Mouse (Mus musculus): ENCODE results near the gene Zfp354a. TPM values are rescaled to one million over a fixed set of nuclear protein-coding genes. Genes with fewer than 3 reads are reported as not detected.

The Zfp354a gene
- polyA plus RNA-seq, 1 experiment from 2014 or later: 2.6 TPM

GRCm38 (mm10) chr11:51084527-51084926 lies 25.5 kb downstream of the Zfp354a start:
- no peak overlapping the region for H3K4me2 ChIP-seq (replicated peaks; ENCODE audit: low read depth)
- no peaks in the 10 kb centered on the region for H3K36me3 ChIP-seq (ENCODE audit: control insufficient read depth, insufficient read depth, low read length)
- no peaks in the 10 kb centered on the region for H3K4me1 ChIP-seq (replicated peaks; ENCODE audit: control insufficient read depth, insufficient read depth)
- no peak for TF ChIP-seq CTCF (IDR thresholded peaks at IDR 0.05; ENCODE audit: low read depth)
- TF ChIP-seq EP300 (optimal IDR thresholded peaks at IDR 0.05): no peak
- no peak overlapping the region for H3K9ac ChIP-seq (ENCODE audit: low read length)
- ATAC-seq (ENCODE audit: low FRiP score, low TSS enrichment): no peak
- H3K9me3 ChIP-seq (ENCODE audit: control insufficient read depth, low read length): no peaks in the 10 kb centered on the region
- H3K27me3 ChIP-seq (ENCODE audit: control insufficient read depth, insufficient read depth, low read length): no peaks in the 10 kb centered on the region
- no peak overlapping the region for H3K27ac ChIP-seq (replicated peaks)
- WGBS: 32% methylated on average over 7 of the region's 7 CpGs
- no peak for DNase-seq (ENCODE audit: low spot score)
- no peak overlapping the region for H3K4me3 ChIP-seq (ENCODE audit: low read depth, low read length)

GRCm38 (mm10) chr11:51085269-51085668 lies 26.2 kb downstream of the Zfp354a start:
- DNase-seq (ENCODE audit: low spot score): no peak
- Histone ChIP-seq H3K4me2 (replicated peaks; ENCODE audit: low read depth) (no peak overlapping the region), H3K27ac (replicated peaks) (no peak overlapping the region), H3K9me3 (ENCODE audit: control insufficient read depth, low read length) (no peaks in the 10 kb centered on the region), H3K36me3 (ENCODE audit: control insufficient read depth, insufficient read depth, low read length) (no peaks in the 10 kb centered on the region), H3K4me3 (ENCODE audit: low read depth, low read length) (no peak overlapping the region), H3K27me3 (ENCODE audit: control insufficient read depth, insufficient read depth, low read length) (no peaks in the 10 kb centered on the region), H3K4me1 (replicated peaks; ENCODE audit: control insufficient read depth, insufficient read depth) (no peaks in the 10 kb centered on the region), H3K9ac (ENCODE audit: low read length) (no peak overlapping the region)
- ATAC-seq (ENCODE audit: low FRiP score, low TSS enrichment): no peak
- WGBS: 46% methylated on average over 13 of the region's 13 CpGs
- no peak for TF ChIP-seq EP300 (optimal IDR thresholded peaks at IDR 0.05)
- no peak for TF ChIP-seq CTCF (IDR thresholded peaks at IDR 0.05; ENCODE audit: low read depth)

- Histone ChIP-seq H3K4me1 (replicated peaks; ENCODE audit: control insufficient read depth, insufficient read depth) (no peaks in the 10 kb centered on the region), H3K9ac (ENCODE audit: low read length) (no peak overlapping the region), H3K4me3 (ENCODE audit: low read depth, low read length) (no peak overlapping the region), H3K36me3 (ENCODE audit: control insufficient read depth, insufficient read depth, low read length) (no peaks in the 10 kb centered on the region), H3K27ac (replicated peaks) (no peak overlapping the region), H3K4me2 (replicated peaks; ENCODE audit: low read depth) (no peak overlapping the region), H3K27me3 (ENCODE audit: control insufficient read depth, insufficient read depth, low read length) (no peaks in the 10 kb centered on the region), H3K9me3 (ENCODE audit: control insufficient read depth, low read length) (no peaks in the 10 kb centered on the region)
- no peak for TF ChIP-seq CTCF (IDR thresholded peaks at IDR 0.05; ENCODE audit: low read depth)
- no peak for TF ChIP-seq EP300 (optimal IDR thresholded peaks at IDR 0.05)
- DNase-seq (ENCODE audit: low spot score): no peak
- ATAC-seq (ENCODE audit: low FRiP score, low TSS enrichment): no peak
- WGBS: 73% methylated on average over 2 of the region's 2 CpGs
These were observed 48.2 kb downstream of the Zfp354a start for GRCm38 (mm10) chr11:51107261-51107660.

- H3K4me2 ChIP-seq (replicated peaks; ENCODE audit: low read depth): no peak overlapping the region
- no peak overlapping the region for H3K9ac ChIP-seq (ENCODE audit: low read length)
- no peak overlapping the region for H3K4me3 ChIP-seq (ENCODE audit: low read depth, low read length)
- no peaks in the 10 kb centered on the region for H3K36me3 ChIP-seq (ENCODE audit: control insufficient read depth, insufficient read depth, low read length)
- WGBS: 57% methylated on average over 3 of the region's 3 CpGs
- H3K9me3 ChIP-seq (ENCODE audit: control insufficient read depth, low read length): no peaks in the 10 kb centered on the region
- TF ChIP-seq EP300 (optimal IDR thresholded peaks at IDR 0.05) (no peak), CTCF (IDR thresholded peaks at IDR 0.05; ENCODE audit: low read depth) (no peak)
- H3K27me3 ChIP-seq (ENCODE audit: control insufficient read depth, insufficient read depth, low read length): no peaks in the 10 kb centered on the region
- no peaks in the 10 kb centered on the region for H3K4me1 ChIP-seq (replicated peaks; ENCODE audit: control insufficient read depth, insufficient read depth)
- ATAC-seq (ENCODE audit: low FRiP score, low TSS enrichment) (no peak), DNase-seq (ENCODE audit: low spot score) (no peak)
- no peak overlapping the region for H3K27ac ChIP-seq (replicated peaks)
These were observed 51.6 kb downstream of the Zfp354a start for GRCm38 (mm10) chr11:51110621-51111020.

Other genes with a start within 250 kb of the Zfp354a start
- gene Zfp354c, start 231.5 kb upstream of the Zfp354a start, polyA plus RNA-seq (2015; fragmentation: Nextera tagmentation; extraction: Ambion mirVana): 4.9 and 5.4 TPM in 2 replicates
- 0.30 and 0.31 TPM in 2 replicates for gene Zfp879, start 217.7 kb upstream of the Zfp354a start, polyA plus RNA-seq (2015; fragmentation: Nextera tagmentation; extraction: Ambion mirVana)
- 0.06 TPM in 1 of 2 replicates, not detected in the other for gene Grm6, start 208.6 kb upstream of the Zfp354a start, polyA plus RNA-seq (2015; fragmentation: Nextera tagmentation; extraction: Ambion mirVana)
- 1.6 and 1.9 TPM in 2 replicates for gene Zfp454, start 171.6 kb upstream of the Zfp354a start, polyA plus RNA-seq (2015; fragmentation: Nextera tagmentation; extraction: Ambion mirVana)
- 3.9 and 4.6 TPM in 2 replicates for gene Zfp2, start 143.1 kb upstream of the Zfp354a start, polyA plus RNA-seq (2015; fragmentation: Nextera tagmentation; extraction: Ambion mirVana)
- gene Zfp354b, start 127.6 kb upstream of the Zfp354a start, polyA plus RNA-seq (2015; fragmentation: Nextera tagmentation; extraction: Ambion mirVana): 0.54 and 0.61 TPM in 2 replicates
- 0.07 TPM in 1 of 2 replicates, not detected in the other for gene 4933414I15Rik, start 115.5 kb upstream of the Zfp354a start, polyA plus RNA-seq (2015; fragmentation: Nextera tagmentation; extraction: Ambion mirVana)
- not detected in 2 replicates for gene Prop1, start 105.5 kb upstream of the Zfp354a start, polyA plus RNA-seq (2015; fragmentation: Nextera tagmentation; extraction: Ambion mirVana)
- not detected in 2 replicates for gene Olfr1378, start 92.7 kb upstream of the Zfp354a start, polyA plus RNA-seq (2015; fragmentation: Nextera tagmentation; extraction: Ambion mirVana)
- not detected in 2 replicates for gene Olfr1377, start 77.3 kb upstream of the Zfp354a start, polyA plus RNA-seq (2015; fragmentation: Nextera tagmentation; extraction: Ambion mirVana)
- gene Olfr51, start 55.7 kb upstream of the Zfp354a start, polyA plus RNA-seq (2015; fragmentation: Nextera tagmentation; extraction: Ambion mirVana): not detected in 2 replicates
- 0.04 TPM in 1 of 2 replicates, not detected in the other for gene Olfr54, start 45.0 kb upstream of the Zfp354a start, polyA plus RNA-seq (2015; fragmentation: Nextera tagmentation; extraction: Ambion mirVana)
- not detected in 2 replicates for gene Olfr1375, start 11.1 kb upstream of the Zfp354a start, polyA plus RNA-seq (2015; fragmentation: Nextera tagmentation; extraction: Ambion mirVana)
- gene Gm12569, start 161.2 kb downstream of the Zfp354a start, polyA plus RNA-seq (2015; fragmentation: Nextera tagmentation; extraction: Ambion mirVana): not detected in 2 replicates
- gene Clk4, start 202.5 kb downstream of the Zfp354a start, polyA plus RNA-seq (2015; fragmentation: Nextera tagmentation; extraction: Ambion mirVana): 47.7 and 48.7 TPM in 2 replicates
- gene BC049762, start 203.8 kb downstream of the Zfp354a start, polyA plus RNA-seq (2015; fragmentation: Nextera tagmentation; extraction: Ambion mirVana): 0.17 and 0.25 TPM in 2 replicates
- 2.5 and 3.8 TPM in 2 replicates for gene Col23a1, start 230.7 kb downstream of the Zfp354a start, polyA plus RNA-seq (2015; fragmentation: Nextera tagmentation; extraction: Ambion mirVana)

Data from stomach, postnatal 0 days (tissue).